Mouse (Mus musculus): Measurements from ENCODE around the gene Sesn2.
"Not testable (repeated sequence)": the region's sequence is repeated elsewhere in the genome, so short reads cannot be mapped to it uniquely, and the experiment has no call there.

Gene Sesn2

DNA sequence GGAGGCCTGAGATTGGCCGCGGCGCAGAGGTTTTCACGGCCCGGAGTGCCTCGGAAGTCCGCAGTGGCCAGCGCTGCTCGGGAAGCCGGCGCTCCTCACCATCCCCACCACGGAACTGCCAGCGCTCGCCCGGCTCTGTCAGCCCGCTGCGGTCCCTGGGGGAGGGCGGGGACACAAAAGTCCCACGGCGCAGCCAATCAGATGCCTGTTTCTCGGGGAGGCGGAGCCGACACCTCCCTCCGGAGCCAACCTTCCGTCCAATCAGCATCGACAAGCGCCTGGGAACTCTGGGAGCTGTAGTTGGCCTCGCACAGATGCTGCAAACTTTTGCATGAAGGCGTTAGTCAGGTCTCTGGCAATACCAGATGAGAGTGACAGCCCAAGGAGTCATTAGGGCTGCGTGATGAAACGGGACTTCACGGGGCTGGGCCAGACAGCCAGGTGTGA, at the start of gene Sesn2:
Gene Sesn2, minus strand, starts transcription at position 150 of the 447 bp plus-strand sequence.
- DNase-seq: peak; percentile 98

DNA sequence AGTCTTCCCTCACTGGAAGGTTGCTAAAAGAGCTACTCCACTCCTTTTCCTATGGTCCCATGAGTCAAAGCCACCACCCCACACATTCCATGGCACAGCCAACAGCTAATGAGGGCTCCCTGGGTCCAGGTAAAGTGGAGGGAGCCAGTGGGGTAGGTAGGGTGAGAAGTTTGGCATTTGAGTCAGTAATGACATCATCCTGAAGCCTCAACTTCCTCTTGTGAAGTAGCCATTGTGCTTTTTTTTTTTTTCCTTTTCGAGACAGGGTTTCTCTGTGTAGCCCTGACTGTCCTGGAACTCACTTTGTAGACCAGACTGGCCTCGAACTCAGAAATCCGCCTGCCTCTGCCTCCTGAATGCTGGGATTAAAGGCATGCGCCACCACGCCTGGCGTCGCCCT, 45.2 kb upstream of the Sesn2 start:
- not testable (repeated sequence) for DNase-seq

GRCm38 (mm10) chr4:132554653-132555052, 44.4 kb upstream of the Sesn2 start:
- peak in 1 of 2 experiments; percentile 52 for DNase-seq

- peak; percentile 57 to 75 for DNase-seq
Observed at GRCm38 (mm10) chr4:132554221-132554620, 43.9 kb upstream of the Sesn2 start.

DNA sequence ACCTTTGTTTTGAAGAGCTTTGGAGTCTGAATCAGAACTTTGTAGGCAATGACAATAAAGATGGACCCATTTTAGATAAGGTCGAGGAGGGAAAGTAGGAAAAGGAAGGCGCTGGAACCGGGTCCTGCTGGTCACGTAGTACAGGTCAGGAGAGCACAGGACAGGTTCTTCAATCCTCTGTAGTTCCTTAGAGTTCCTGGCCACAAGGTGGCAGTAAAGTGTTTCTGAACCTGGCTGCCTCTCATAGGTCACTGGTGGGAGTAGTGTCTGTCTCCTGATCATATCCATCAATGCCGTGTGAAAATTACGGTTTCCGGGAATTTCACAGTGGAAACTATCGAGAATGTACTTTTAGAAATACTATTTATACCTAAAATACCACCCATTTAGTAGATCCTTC, 35.5 kb upstream of the Sesn2 start:
- DNase-seq: peak; percentile 60 to 76

- DNase-seq: no peak
Observed at GRCm38 (mm10) chr4:132542724-132543123, 32.4 kb upstream of the Sesn2 start.

DNA sequence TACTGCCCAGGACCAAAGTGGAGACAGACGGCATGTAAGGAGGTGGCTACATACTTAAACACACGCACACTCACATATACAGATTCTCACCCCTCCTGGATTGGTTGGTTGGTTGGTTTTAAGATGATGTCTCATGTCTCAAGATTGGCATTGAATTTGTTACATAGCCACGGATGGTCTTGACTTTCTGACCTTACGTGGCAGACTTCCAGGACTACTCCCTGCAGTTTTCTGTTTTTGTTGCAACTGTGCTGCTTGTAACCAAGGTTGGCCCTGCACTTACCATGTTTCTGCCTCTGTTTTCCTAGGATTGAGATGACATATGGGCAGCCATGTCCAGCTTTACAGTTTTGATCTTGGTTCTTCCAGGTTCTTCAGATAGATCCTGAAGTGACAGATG, 31.1 kb upstream of the Sesn2 start:
- DNase-seq: no peak

DNA sequence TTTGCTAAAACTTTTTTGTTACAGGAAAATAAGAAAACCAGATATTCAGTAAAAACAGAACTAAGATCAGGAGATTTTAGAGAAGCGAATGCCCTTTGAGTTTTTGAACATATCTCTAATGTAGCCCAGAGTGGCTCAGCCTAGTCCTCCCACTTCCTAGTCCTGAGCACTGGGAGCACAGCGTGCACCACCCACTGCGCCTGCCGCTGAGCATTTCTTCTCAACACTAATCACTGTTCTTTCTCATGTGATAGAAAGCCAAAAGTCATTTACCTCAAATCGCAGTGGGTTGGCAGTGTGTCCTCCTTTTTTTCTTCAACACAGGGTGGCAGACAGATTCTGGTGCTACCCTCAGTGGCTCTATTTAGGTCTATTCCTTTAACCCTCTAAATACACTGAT, 29.2 kb upstream of the Sesn2 start:
- DNase-seq: no peak

DNA sequence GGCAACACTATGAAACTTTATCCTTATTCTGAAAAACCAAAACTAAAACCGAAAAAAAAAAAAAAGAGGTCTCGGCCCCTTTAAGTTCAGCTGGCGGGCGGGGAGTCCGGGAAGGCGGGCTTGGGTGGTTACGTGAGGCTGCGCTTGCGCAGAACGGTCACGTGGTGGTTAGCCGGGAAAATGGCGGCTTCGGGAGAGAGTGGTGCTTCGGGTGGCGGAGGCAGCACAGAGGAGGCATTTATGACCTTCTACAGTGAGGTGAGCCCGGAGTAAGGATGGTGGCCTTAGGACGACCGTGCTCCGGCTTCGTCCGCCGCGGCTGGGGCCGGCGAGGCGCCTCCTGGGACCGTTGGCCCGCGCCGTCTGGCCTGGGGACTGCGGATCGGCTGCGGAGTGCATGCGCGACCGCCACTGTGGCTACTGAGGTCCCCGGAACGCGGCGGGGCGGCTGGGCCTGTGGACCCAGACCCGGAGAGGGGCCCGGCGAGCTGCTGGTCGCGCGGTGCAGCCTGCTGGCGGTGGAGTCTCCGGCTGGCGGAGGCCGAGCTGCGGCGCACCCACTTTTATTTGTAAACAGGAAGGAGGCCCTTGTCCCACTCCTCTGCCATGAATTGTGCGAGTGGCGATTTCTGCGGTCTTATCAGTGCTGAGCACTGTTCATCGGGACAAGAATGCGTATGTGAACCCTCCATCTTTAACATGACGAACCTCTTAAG, 25.3 kb upstream of the Sesn2 start, which contains the start of gene Dnajc8:
Gene Dnajc8, plus strand, starts transcription at position 145 of the 716 bp plus-strand sequence.
- peak; percentile 95 to 96 for DNase-seq

- DNase-seq: peak; percentile 92 to 95
Observed at GRCm38 (mm10) chr4:132532981-132533916, 22.9 kb upstream of the Sesn2 start, which contains the start of gene Atpif1. TSS of gene Atpif1 (minus strand) at chr4:132533659.

DNA sequence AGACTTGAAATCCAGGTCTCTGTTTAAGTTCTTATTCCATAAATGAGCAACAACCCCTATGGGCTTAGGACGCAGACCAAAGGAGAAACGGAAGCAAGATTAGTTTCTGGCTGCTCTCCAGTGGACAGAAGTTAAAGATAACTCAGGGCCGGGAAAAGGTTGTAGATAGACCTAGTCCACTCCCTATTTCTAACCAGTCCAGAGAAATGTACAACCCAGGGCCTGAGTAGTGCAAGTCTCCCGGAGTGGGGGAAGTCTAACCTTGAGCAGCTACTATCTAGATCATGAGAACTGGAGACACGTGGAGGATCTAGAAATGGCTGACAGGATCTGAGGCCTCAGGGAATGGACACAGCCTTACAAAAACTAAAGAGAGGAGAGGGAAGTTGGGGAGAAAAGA, 22.2 kb upstream of the Sesn2 start:
- DNase-seq: no peak

DNA sequence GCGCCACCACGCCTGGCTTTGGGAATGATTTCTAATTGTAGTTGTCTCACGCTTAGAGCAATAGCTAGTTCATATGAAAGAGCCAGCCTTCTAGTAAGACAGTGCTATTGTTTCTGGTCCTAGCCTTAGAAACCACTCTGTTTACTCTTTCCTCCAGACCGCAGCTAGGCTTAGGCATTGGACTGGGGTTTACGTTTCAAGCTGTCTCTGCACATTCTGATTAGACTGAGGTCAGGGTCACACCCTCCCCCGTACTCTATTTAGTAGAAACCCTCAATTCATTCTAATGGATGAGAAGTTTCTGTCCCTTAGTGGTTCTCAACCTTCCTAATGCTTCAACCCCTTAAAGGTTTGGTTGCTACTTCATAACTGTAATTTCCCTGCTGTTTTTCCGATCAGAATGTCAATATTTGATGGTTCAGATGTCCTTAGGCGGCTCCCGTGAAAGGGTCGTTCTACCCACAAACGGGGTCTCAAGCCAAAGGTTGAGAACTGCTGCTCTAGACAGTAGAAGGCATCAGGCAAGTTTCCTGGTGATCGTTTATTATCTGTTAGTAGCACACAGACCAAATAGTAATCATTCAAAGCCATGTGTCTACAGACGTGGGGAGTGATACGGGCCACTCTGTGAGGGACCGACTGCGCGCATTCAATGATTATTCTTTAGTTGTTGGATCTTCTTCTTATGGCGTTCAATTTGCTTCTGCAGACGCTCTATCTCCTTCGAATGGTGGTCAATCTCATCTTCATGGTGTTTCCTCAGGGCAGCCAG, 19.9 kb upstream of the Sesn2 start:
- no peak for DNase-seq

- DNase-seq: no peak
Observed at GRCm38 (mm10) chr4:132529344-132529743, 19.0 kb upstream of the Sesn2 start.

GRCm38 (mm10) chr4:132527917-132528522, 17.7 kb upstream of the Sesn2 start:
- no peak for DNase-seq

DNA sequence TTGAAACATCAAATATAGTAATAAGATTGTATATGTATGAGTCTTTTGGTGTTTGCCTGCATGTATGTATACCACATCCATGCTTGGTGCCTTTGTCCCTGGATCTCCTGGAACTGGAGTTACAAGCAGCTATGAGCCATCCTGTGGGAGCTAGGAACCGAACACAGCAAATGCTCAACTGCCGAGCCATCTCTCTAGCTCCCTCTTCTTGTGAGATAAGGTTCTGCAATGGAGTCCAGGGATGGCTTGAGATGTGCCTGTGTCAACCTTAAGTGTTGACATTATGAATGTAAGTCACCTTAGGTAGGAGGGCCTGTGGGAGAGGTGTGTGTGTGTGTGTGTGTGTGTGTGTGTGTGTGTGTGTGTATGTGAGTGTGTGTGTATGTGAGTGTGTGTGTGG, 16.4 kb upstream of the Sesn2 start:
- no peak for DNase-seq

DNA sequence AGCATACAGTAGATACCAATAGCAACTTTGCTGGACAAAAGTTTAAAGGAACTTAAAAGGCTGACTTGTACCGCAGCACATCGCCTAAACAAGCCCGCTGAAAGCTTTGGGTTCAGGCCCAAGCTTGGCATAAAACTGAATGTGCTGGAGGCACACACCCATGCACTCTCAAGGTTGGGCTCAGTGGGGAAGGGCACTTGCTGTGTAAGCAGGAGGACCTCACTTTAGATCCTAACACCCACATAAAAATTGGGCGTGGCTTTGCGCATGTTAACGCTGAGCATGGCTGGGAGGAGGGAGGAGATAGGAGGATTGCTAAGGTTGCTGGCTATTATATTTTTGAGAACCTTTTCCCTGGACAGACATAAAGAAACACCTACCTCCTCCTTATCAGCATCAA, 14.5 kb upstream of the Sesn2 start:
- no peak for DNase-seq

DNA sequence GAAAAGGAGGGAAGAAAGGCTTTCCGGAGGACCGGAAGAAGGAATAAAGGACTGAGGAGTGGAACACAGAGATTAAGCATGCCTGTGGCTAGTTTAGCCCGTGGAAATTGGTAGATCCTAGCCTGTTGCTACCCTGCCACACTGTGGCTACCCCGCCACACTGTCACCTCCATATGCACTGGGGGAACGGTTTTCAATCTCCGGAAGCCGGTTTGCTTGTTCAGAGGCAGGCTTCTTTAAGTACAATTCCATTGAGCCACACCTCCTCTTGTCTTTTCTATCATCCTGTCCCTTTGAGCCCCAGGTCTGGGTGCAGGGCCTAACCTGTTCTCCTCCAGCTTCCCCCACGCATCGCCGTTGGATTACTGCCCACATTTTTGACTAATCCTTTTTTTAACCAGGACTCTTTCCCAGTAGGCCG, 14.0 kb upstream of the Sesn2 start:
- DNase-seq: no peak

DNA sequence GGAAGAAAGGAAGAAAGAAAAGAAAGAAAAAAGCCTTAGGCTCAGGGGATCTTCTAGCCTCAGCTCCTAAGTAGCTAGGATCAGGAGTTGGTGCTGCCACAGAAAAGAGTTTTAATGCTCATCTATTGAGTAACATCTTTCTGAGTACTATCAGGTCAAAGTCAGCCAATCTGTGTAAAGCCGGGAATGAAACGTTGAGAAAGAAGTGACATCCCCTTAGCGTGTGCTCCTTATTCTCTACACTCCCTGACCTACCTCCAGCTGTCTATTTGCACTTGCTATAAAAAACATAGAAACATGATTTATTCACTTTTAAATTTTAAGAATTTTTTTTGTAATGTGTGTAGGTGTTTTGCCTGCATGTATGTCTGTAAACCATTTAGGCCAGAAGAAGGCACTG, 8.9 kb upstream of the Sesn2 start:
- no peak for DNase-seq

GRCm38 (mm10) chr4:132518066-132518465, 7.8 kb upstream of the Sesn2 start:
- no peak for DNase-seq

DNA sequence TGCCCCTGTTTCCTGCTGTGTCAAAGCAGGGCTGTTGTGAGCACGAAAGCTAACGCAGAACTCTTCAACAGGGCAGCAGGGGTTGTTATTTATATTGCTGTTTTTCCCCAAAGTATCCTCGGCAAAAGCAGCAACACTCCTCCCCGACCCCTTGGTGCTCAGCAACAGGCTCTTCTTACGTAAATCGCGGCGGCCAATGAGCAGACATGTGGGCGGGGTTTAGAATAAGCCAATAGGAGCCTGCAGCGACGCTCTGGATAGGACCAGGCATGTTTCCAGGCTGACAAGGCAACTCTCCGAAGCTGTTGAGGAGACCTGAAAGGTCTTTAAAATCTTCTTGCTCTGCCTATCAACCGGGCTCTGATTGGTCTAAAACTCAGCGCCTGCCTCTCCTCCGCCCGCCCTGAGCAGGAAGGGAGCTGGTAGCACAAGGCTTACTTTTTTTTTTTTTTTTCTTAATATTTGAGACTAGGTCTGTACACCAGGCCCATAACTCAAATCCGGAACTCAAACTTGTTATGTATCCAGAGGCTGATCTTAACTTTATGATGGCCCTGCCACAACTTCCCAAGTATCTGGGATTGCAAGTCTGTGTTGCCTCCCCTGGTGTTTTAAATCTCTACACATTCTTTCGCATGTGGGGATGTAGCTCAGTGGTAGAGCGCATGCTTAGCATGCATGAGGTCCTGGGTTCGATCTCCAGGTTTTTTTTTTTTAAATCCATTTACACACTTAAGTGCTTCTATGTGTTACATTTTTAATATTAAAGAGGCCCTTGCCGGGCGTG, 5.3 kb upstream of the Sesn2 start:
- DNase-seq: peak; percentile 96 to 97

- DNase-seq: peak; percentile 85
Observed at GRCm38 (mm10) chr4:132514555-132515135, 4.3 kb upstream of the Sesn2 start.
